Mouse (Mus musculus): ENCODE measurements at regions not wholly inside any gene's neighbourhood (a gene's known extent, or its start where the extent isn't known, plus 50 kb on each side); places are given as distances from the start of the nearest gene placed in this dataset.

DNA sequence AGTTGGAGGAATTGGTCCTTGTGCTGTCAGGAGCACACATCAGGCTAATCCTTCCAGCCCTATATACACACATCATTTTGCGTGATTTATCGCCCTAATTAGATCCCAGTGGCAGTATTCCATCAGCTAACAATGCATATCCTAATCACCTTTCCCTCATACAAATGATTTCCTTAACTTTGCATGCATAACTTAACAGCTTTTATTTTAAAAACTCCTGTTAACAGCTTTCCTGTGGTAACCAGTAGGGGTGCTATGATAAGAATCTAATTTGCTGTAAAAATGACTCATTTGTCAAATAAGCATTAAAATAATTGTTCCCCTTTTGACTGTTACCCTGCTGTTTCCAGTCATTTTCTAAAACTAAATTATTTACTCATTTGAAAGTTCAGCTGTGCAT is 401.4 kb upstream of the Meis1 start:
- TF ChIP-seq RCOR1 (conservative IDR thresholded peaks at IDR 0.05; ENCODE audit: low read depth, low read length) (no peak), POLR2A (IDR thresholded peaks at IDR 0.05; ENCODE audit: low read depth, low read length) (no peak), CTCF (conservative IDR thresholded peaks at IDR 0.05 in 1 of 2, IDR thresholded peaks at IDR 0.05 in 1 of 2; ENCODE audit: low read depth in 2 of 2, low read length in 2 of 2) (peak in 1 of 2 experiments; percentile 36; a peak in 2 of 4 replicates), PAX5 (IDR thresholded peaks at IDR 0.05; ENCODE audit: low read length) (no peak), CHD2 (IDR thresholded peaks at IDR 0.05; ENCODE audit: low read length) (no peak), JUND (conservative IDR thresholded peaks at IDR 0.05; ENCODE audit: low read depth, low read length) (no peak)
